Mouse (Mus musculus) limb, embryonic 12.5 days (tissue): ENCODE measurements at regions not wholly inside any gene's neighbourhood (a gene's known extent, or its start where the extent isn't known, plus 50 kb on each side); places are given as distances from the start of the nearest gene placed in this dataset.

ENCODE experiments used
- ATAC-seq: fragments of 200-750 bp; cut with Nextera tagmentation; 2 replicates; pipeline ENCODE4 v1.8.0; 2017; ENCODE audit warnings: low read depth, moderate TSS enrichment; ENCODE audit not compliant: insufficient number of reproducible peaks, insufficient read depth, low FRiP score, low TSS enrichment
- H3K27ac ChIP-seq: fragments of 300-500 bp; sonication (generic); 2 replicates; pipeline ENCODE4 v1.5.1; 2016; ENCODE audit warnings: mild to moderate bottlenecking, moderate library complexity
- H3K27me3 ChIP-seq: fragments of 300-500 bp; sonication (generic); 2 replicates; pipeline ENCODE4 v1.6.1; 2016; ENCODE audit warnings: mild to moderate bottlenecking, moderate library complexity
- H3K36me3 ChIP-seq: fragments of 300-500 bp; sonication (generic); 2 replicates; pipeline ENCODE4 v1.6.1; 2016; ENCODE audit warnings: mild to moderate bottlenecking, moderate library complexity
- H3K4me1 ChIP-seq: fragments of 300-500 bp; sonication (generic); replicated peaks from 2 replicates; pipeline ENCODE4 v1.6.1; 2016
- H3K4me2 ChIP-seq: fragments of 300-500 bp; sonication (generic); 2 replicates; pipeline ENCODE4 v1.6.1; 2016; ENCODE audit warnings: mild to moderate bottlenecking, moderate library complexity
- H3K4me3 ChIP-seq: fragments of 300-500 bp; sonication (generic); replicated peaks from 2 replicates; pipeline ENCODE4 v1.5.1; 2016; ENCODE audit warnings: mild to moderate bottlenecking
- H3K9ac ChIP-seq: fragments of 300-500 bp; sonication (generic); replicated peaks from 2 replicates; pipeline ENCODE4 v1.6.1; 2016; ENCODE audit warnings: mild to moderate bottlenecking, moderate library complexity
- H3K9me3 ChIP-seq: fragments of 300-500 bp; sonication (generic); 2 replicates; pipeline ENCODE4 v1.6.1; 2016; ENCODE audit warnings: mild to moderate bottlenecking, moderate library complexity
- WGBS: fragments of 180-500 bp; shearing (Covaris S2); methylation state at CpG from one replicate; pipeline ENCODE4 v1.1.7; 2016; 5-methylcytosine and 5-hydroxymethylcytosine counted together

GRCm38 (mm10) chr13:72114776-72115663 is 151.5 kb upstream of the Irx1 start:
- Histone ChIP-seq H3K27me3 (0 out of 2 replicates have a peak, but pooled peaks cover 5% of the 10 kb centered on the region), H3K4me1 (no peaks in the 10 kb centered on the region), H3K4me2 (no peak overlapping the region), H3K36me3 (no peaks in the 10 kb centered on the region), H3K27ac (no peak overlapping the region), H3K4me3 (no peak overlapping the region), H3K9me3 (no peaks in the 10 kb centered on the region), H3K9ac (no peak overlapping the region)
- ATAC-seq = no peak
- 36% methylated on average over 10 of the region's 10 CpGs for WGBS

GRCm38 (mm10) chr13:72120467-72120866 is 156.9 kb upstream of the Irx1 start:
- H3K9ac ChIP-seq = no peak overlapping the region
- no peak overlapping the region for H3K27ac ChIP-seq
- H3K4me1 ChIP-seq = peaks cover 11% of the 10 kb centered on the region
- no peak overlapping the region for H3K4me3 ChIP-seq
- no peaks in the 10 kb centered on the region for H3K36me3 ChIP-seq
- H3K9me3 ChIP-seq = no peaks in the 10 kb centered on the region
- ATAC-seq = no peak
- 21% methylated on average over 7 of the region's 7 CpGs for WGBS
- peaks cover 32% of the 10 kb centered on the region for H3K27me3 ChIP-seq
- H3K4me2 ChIP-seq = no peak overlapping the region

GRCm38 (mm10) chr13:72120911-72121553 is 157.5 kb upstream of the Irx1 start:
- no peak overlapping the region for H3K9ac ChIP-seq
- H3K27ac ChIP-seq = no peak overlapping the region
- no peaks in the 10 kb centered on the region for H3K36me3 ChIP-seq
- peaks cover 29% of the 10 kb centered on the region for H3K27me3 ChIP-seq
- H3K4me2 ChIP-seq = no peak overlapping the region
- no peaks in the 10 kb centered on the region for H3K9me3 ChIP-seq
- ATAC-seq = no peak
- H3K4me1 ChIP-seq = peaks cover 11% of the 10 kb centered on the region
- WGBS = 10% methylated on average over 6 of the region's 6 CpGs
- H3K4me3 ChIP-seq = no peak overlapping the region

- no peak for ATAC-seq
- H3K4me2 ChIP-seq = no peak overlapping the region
- WGBS = 47% methylated on average over 18 of the region's 18 CpGs
- peaks cover 29% of the 10 kb centered on the region for H3K27me3 ChIP-seq
- H3K4me1 ChIP-seq = peaks cover 11% of the 10 kb centered on the region
- no peaks in the 10 kb centered on the region for H3K9me3 ChIP-seq
- no peak overlapping the region for H3K9ac ChIP-seq
- no peaks in the 10 kb centered on the region for H3K36me3 ChIP-seq
- no peak overlapping the region for H3K4me3 ChIP-seq
- H3K27ac ChIP-seq = no peak overlapping the region
Measured at GRCm38 (mm10) chr13:72121554-72122229, 158.2 kb upstream of the Irx1 start.

- Histone ChIP-seq H3K27me3 (peaks cover 29% of the 10 kb centered on the region), H3K4me3 (no peak overlapping the region)
- no peak for ATAC-seq
Measured at GRCm38 (mm10) chr13:72122230-72122627, 158.7 kb upstream of the Irx1 start.

GRCm38 (mm10) chr13:72128306-72128705 is 164.8 kb upstream of the Irx1 start:
- no peak overlapping the region for H3K4me2 ChIP-seq
- no peaks in the 10 kb centered on the region for H3K36me3 ChIP-seq
- no peak overlapping the region for H3K27ac ChIP-seq
- H3K9ac ChIP-seq = no peak overlapping the region
- no peak overlapping the region for H3K4me3 ChIP-seq
- H3K27me3 ChIP-seq = peaks cover 5% of the 10 kb centered on the region; the same call in 1 of the 2 replicates
- no peak for ATAC-seq
- no peaks in the 10 kb centered on the region for H3K9me3 ChIP-seq
- 97% methylated on average over 1 of the region's 1 CpGs for WGBS
- H3K4me1 ChIP-seq = no peaks in the 10 kb centered on the region

More at GRCm38 (mm10) chr13:72122230-72122627, 158.7 kb upstream of the Irx1 start:
- 35% methylated on average over 11 of the region's 11 CpGs for WGBS
- no peaks in the 10 kb centered on the region for H3K36me3 ChIP-seq
- H3K27ac ChIP-seq = no peak overlapping the region
- no peaks in the 10 kb centered on the region for H3K9me3 ChIP-seq
- no peak overlapping the region for H3K4me2 ChIP-seq
- peaks cover 11% of the 10 kb centered on the region for H3K4me1 ChIP-seq
- H3K9ac ChIP-seq = no peak overlapping the region

GRCm38 (mm10) chr13:72131341-72131740 is 167.8 kb upstream of the Irx1 start:
- WGBS = 94% methylated on average over 2 of the region's 2 CpGs

GRCm38 (mm10) chr13:72134101-72134768 is 170.7 kb upstream of the Irx1 start:
- ATAC-seq = no peak

More at GRCm38 (mm10) chr13:72131341-72131740, 167.8 kb upstream of the Irx1 start:
- no peak overlapping the region for H3K4me2 ChIP-seq
- no peak overlapping the region for H3K9ac ChIP-seq
- ATAC-seq = no peak
- H3K4me1 ChIP-seq = peaks cover 6% of the 10 kb centered on the region
- H3K4me3 ChIP-seq = no peak overlapping the region
- H3K27me3 ChIP-seq = no peaks in the 10 kb centered on the region; the same call in 1 of the 2 replicates
- H3K36me3 ChIP-seq = no peaks in the 10 kb centered on the region
- H3K27ac ChIP-seq = no peak overlapping the region
- no peaks in the 10 kb centered on the region for H3K9me3 ChIP-seq

GRCm38 (mm10) chr13:72166225-72166624 is 202.7 kb upstream of the Irx1 start:
- WGBS = 61% methylated on average over 2 of the region's 2 CpGs
- H3K4me2 ChIP-seq = no peak overlapping the region
- H3K27ac ChIP-seq = no peak overlapping the region
- no peak overlapping the region for H3K4me3 ChIP-seq
- no peaks in the 10 kb centered on the region for H3K4me1 ChIP-seq
- H3K9ac ChIP-seq = no peak overlapping the region
- H3K9me3 ChIP-seq = no peaks in the 10 kb centered on the region
- no peak for ATAC-seq
- 0 out of 2 replicates have a peak, but pooled peaks cover 7% of the 10 kb centered on the region for H3K27me3 ChIP-seq
- no peaks in the 10 kb centered on the region for H3K36me3 ChIP-seq

More at GRCm38 (mm10) chr13:72134101-72134768, 170.7 kb upstream of the Irx1 start:
- Histone ChIP-seq H3K36me3 (no peaks in the 10 kb centered on the region), H3K27ac (no peak overlapping the region), H3K4me3 (no peak overlapping the region), H3K4me1 (peaks cover 6% of the 10 kb centered on the region), H3K9me3 (no peaks in the 10 kb centered on the region), H3K9ac (no peak overlapping the region), H3K27me3 (no peaks in the 10 kb centered on the region), H3K4me2 (no peak overlapping the region)
- WGBS = 50% methylated on average over 8 of the region's 8 CpGs

GRCm38 (mm10) chr13:72167434-72167833 is 203.9 kb upstream of the Irx1 start:
- H3K9ac ChIP-seq = no peak overlapping the region
- no peak for ATAC-seq
- no peaks in the 10 kb centered on the region for H3K4me1 ChIP-seq
- no peak overlapping the region for H3K4me2 ChIP-seq
- no peak overlapping the region for H3K27ac ChIP-seq
- WGBS = 79% methylated on average over 2 of the region's 2 CpGs
- 0 out of 2 replicates have a peak, but pooled peaks cover 5% of the 10 kb centered on the region for H3K27me3 ChIP-seq
- H3K9me3 ChIP-seq = no peaks in the 10 kb centered on the region
- no peak overlapping the region for H3K4me3 ChIP-seq
- no peaks in the 10 kb centered on the region for H3K36me3 ChIP-seq
